Mouse (Mus musculus) midbrain, embryonic 16.5 days (tissue): Measurements from ENCODE around the gene Pcsk7. TPM values are rescaled to one million over a fixed set of nuclear protein-coding genes. Genes with fewer than 3 reads are reported as not detected.

Source experiments
- ATAC-seq: fragments of 200-750 bp; cut with Nextera tagmentation; 2 replicates; pipeline ENCODE4 v1.8.0; 2017; ENCODE audit warnings: moderate TSS enrichment
- H3K27ac ChIP-seq: fragments of 300-500 bp; sonication (generic); 2 replicates; pipeline ENCODE4 v1.5.1; 2014; ENCODE audit warnings: mild to moderate bottlenecking, low read length, mixed read lengths
- H3K27me3 ChIP-seq: fragments of 300-500 bp; sonication (generic); 2 replicates; pipeline ENCODE4 v1.6.1; 2014; ENCODE audit warnings: low read depth, low read length, mixed read lengths; ENCODE audit not compliant: control insufficient read depth, insufficient read depth
- H3K36me3 ChIP-seq: fragments of 300-500 bp; sonication (generic); 2 replicates; pipeline ENCODE4 v1.6.1; 2014; ENCODE audit warnings: mild to moderate bottlenecking, low read length, moderate library complexity, mixed read lengths; ENCODE audit not compliant: control insufficient read depth, insufficient read depth
- H3K4me1 ChIP-seq: fragments of 300-500 bp; sonication (generic); 2 replicates; pipeline ENCODE4 v1.6.1; 2014; ENCODE audit warnings: mild to moderate bottlenecking, low read length, mixed read lengths; ENCODE audit not compliant: control insufficient read depth, insufficient read depth
- H3K4me2 ChIP-seq: fragments of 300-500 bp; sonication (generic); 2 replicates; pipeline ENCODE4 v1.6.1; 2014; ENCODE audit warnings: mild to moderate bottlenecking, low read length, mixed read lengths
- H3K4me3 ChIP-seq: fragments of 300-500 bp; sonication (generic); 2 replicates; pipeline ENCODE4 v1.5.1; 2014; ENCODE audit warnings: low read depth, mild to moderate bottlenecking, low read length, moderate library complexity, mixed read lengths
- H3K9ac ChIP-seq: fragments of 300-500 bp; sonication (generic); 2 replicates; pipeline ENCODE4 v1.6.1; 2014; ENCODE audit warnings: low read depth, low read length, mixed read lengths
- H3K9me3 ChIP-seq: fragments of 300-500 bp; sonication (generic); replicated peaks from 2 replicates; pipeline ENCODE4 v1.6.1; 2014; ENCODE audit warnings: mild to moderate bottlenecking, low read length, mixed read lengths; ENCODE audit not compliant: control insufficient read depth, poor library complexity, severe bottlenecking
- WGBS: fragments of 180-500 bp; shearing (Covaris S2); extraction: QIAGEN DNeasy Blood & Tissue Kit; methylation state at CpG from one replicate; pipeline ENCODE4 v1.1.7; 2014; 5-methylcytosine and 5-hydroxymethylcytosine counted together
- polyA plus RNA-seq: library from polyadenylated mRNA; unstranded; fragments of >200 nt; fragmentation: Nextera tagmentation; extraction: Ambion mirVana; gene quantifications from 2 replicates; pipeline ENCODE4 v1.2.1, GENCODE M21; 2015

Pcsk7 gene
- polyA plus RNA-seq, 1 experiment from 2014 or later = 22.6 TPM

DNA sequence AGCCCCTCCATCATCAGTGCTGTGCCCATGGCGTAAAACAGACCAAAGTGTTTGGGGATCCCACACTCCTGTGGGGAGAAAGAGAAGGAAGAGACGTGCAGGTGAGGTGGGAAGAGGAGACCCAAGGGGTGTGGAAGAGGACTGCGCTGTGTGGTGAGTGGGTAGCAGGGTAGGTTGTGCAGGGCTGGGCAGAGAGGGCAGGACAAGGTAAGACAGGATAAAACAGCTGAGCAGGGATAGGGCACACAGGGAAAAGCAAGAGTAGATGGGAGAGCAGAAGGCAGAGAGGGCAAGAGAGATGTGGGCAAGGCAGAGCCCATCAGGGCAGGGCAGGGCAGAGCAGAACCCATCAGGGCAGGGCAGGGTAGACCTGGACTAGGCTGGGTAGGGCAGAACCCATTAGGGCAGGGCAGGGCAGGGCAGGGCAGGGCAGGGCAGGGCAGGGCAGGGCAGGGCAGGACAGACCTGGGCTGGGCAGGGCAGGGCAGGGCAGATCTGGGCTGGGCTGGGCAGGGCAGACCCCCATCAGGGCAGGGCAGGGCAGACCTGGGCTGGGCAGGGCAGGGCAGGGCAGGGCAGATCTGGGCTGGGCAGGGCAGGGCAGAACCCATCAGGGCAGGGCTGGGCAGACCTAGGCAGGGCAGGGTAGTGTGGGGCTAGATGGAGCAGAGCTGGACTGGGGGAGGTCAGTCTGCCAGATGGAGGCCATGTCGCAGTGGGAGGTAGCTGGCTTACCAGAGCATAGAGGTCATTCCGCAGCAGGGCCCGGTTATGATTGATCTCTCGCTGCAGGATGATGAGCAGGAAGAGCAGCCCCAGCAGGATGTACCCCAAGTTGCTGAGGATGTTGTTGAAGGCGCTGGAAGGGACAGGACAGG lies 37.6 kb downstream of the Pcsk7 start:
- H3K4me2 ChIP-seq = no peak overlapping the region
- H3K36me3 ChIP-seq = peaks cover 40% of the 10 kb centered on the region
- H3K4me3 ChIP-seq = no peak overlapping the region
- H3K9ac ChIP-seq = no peak overlapping the region
- peak; percentile 36 for ATAC-seq
- H3K27me3 ChIP-seq = no peaks in the 10 kb centered on the region
- WGBS = 87% methylated on average over 8 of the region's 8 CpGs
- H3K27ac ChIP-seq = no peak overlapping the region
- no peaks in the 10 kb centered on the region for H3K4me1 ChIP-seq
- no peaks in the 10 kb centered on the region for H3K9me3 ChIP-seq

DNA sequence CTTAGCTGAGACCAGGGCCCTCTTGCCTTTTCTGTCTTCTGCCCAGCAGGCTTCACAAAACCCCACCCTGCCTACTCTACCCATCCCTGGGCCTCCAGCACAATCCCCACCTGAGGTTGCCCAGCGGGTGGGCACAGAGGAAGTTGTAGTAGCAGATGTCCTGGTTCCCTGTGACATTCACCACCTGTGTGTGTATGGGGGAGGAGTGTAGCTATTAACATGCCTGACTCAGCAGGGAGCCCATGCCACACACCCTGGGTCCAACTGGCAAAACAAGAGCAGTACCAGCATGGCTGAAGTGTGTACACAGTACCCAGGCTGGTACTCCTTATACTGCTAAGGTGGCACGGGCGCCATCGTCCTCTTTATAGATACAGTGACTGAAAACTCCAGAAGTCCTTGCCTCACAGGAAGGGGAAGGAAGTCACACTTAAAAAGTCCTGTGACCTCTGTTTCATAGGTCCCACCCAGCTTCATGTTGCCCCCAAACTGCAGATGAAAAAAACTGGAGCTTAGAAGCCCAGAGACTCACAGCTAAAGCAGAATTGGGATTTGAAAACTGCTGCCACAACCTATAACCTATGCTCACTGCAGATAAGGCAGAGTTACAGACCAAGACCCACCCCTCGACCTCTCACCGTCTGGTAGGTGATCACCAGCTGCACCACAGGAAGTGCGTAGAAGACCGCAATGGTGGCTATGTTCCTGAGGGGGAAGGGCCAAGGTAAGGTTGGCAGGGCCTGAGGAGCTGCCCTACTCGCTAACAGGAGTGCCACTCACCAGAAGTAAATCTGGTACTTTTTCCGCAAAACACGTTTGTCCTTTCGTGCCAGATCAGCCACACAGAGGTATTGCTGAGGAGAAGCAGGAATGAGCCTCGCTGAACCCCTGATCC lies 38.5 kb downstream of the Pcsk7 start:
- H3K27me3 ChIP-seq = no peaks in the 10 kb centered on the region
- no peak overlapping the region for H3K4me3 ChIP-seq
- H3K27ac ChIP-seq = no peak overlapping the region
- peaks cover 45% of the 10 kb centered on the region for H3K36me3 ChIP-seq
- H3K4me1 ChIP-seq = no peaks in the 10 kb centered on the region
- H3K9me3 ChIP-seq = no peaks in the 10 kb centered on the region
- WGBS = 90% methylated on average over 13 of the region's 13 CpGs
- H3K9ac ChIP-seq = no peak overlapping the region
- no peak overlapping the region for H3K4me2 ChIP-seq
- no peak for ATAC-seq

DNA sequence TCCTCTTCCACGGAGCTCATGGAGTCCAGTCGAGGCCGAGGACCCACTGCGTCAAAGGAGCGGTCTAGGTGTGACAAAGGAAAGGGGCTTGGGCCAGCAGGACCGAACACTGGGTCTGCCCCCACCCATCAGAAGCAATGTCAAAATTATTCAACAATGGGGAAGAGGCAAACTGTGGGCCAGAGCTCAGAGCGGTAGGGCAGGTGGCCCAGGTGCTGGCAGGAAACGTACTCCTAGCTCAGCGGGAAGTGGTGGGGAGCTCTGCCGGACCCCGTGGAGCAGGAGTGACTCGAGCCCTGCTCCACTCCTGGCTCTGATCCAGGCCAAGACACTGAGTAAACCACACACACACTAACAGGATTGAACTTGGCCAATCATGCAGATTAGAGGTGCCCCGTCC lies 39.4 kb downstream of the Pcsk7 start:
- Histone ChIP-seq H3K4me2 (no peak overlapping the region), H3K27ac (no peak overlapping the region), H3K9me3 (no peaks in the 10 kb centered on the region), H3K4me1 (no peaks in the 10 kb centered on the region), H3K36me3 (peaks cover 53% of the 10 kb centered on the region), H3K4me3 (no peak overlapping the region), H3K9ac (no peak overlapping the region), H3K27me3 (no peaks in the 10 kb centered on the region)
- 90% methylated on average over 13 of the region's 13 CpGs for WGBS
- ATAC-seq = no peak

DNA sequence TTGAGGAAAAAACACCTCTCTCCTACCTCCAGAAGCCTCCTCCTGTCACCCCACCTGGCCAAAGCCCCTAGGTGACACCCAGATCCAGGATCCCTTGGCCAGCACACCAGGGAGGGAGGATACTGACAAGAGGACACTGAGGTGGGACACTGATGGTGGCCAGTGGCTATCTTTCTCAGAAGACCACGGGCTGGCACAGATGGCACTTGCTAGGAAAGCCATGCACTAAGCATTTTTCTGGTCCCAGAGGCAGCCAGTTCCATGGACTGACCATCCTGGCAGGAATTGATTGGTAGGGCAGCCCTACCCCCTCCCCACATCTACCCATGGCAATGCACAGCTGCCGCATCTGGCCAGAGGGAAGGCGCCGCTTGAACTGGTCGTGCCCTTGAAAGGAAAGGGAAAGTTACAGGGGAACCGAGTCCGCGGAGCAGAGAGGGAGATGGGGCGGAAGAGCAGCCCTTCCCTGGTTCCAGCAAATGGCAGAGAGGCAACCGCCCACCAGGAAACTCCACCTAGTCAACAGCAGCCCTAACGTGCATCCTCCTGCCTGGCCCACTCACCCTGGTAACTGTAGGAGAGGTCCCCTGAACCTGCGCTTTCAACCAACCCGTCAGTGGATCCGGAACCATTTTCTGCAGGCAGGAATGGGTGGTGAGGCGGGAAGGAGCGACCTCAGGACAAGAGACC lies 40.0 kb downstream of the Pcsk7 start:
- H3K36me3 ChIP-seq = peaks cover 51% of the 10 kb centered on the region
- no peaks in the 10 kb centered on the region for H3K27me3 ChIP-seq
- H3K27ac ChIP-seq = no peak overlapping the region
- 91% methylated on average over 16 of the region's 16 CpGs for WGBS
- H3K4me1 ChIP-seq = no peaks in the 10 kb centered on the region
- no peak for ATAC-seq
- no peak overlapping the region for H3K4me2 ChIP-seq
- H3K9me3 ChIP-seq = no peaks in the 10 kb centered on the region
- no peak overlapping the region for H3K4me3 ChIP-seq
- H3K9ac ChIP-seq = no peak overlapping the region

DNA sequence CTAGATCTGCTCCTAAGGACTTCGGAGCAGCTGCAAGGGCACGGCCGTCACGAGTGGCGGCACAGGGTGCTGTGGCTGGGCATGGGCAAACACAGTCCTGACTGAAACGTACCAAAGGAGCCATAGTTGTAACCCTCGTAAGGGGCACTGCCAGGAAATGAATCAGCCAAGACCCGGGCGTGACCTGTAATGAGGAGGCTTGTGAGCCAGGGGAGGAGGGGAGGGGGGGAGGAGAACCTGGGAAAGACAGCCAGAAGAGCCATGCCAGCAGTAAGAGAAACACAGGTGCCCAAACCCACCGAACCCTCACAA lies 40.5 kb downstream of the Pcsk7 start:
- no peak overlapping the region for H3K4me2 ChIP-seq
- peaks cover 50% of the 10 kb centered on the region for H3K36me3 ChIP-seq
- ATAC-seq = no peak
- 94% methylated on average over 10 of the region's 10 CpGs for WGBS
- H3K9ac ChIP-seq = no peak overlapping the region
- no peaks in the 10 kb centered on the region for H3K4me1 ChIP-seq
- no peak overlapping the region for H3K27ac ChIP-seq
- H3K9me3 ChIP-seq = no peaks in the 10 kb centered on the region
- H3K27me3 ChIP-seq = no peaks in the 10 kb centered on the region
- H3K4me3 ChIP-seq = no peak overlapping the region

DNA sequence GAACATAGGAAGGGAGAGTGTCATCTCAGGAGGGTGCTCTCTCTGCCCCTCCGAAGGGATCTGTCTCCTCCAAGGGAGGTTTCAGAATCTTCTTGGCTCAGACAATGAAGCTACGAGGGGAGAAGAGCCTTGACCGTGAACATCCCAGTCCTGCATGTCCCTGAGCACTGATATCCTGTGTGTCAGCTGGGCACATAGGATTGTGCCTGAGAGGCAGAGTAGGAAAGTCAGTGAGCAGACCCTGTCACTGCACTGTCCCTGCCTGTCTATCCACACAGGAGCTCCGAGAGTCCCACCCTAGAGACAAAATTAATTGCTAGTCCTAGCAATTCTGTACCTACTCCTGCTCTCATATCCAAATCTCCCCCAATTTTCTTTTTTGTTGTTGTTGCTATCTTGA lies 45.8 kb downstream of the Pcsk7 start:
- H3K4me3 ChIP-seq = no peak overlapping the region
- H3K9me3 ChIP-seq = no peaks in the 10 kb centered on the region
- no peak overlapping the region for H3K4me2 ChIP-seq
- ATAC-seq = no peak
- H3K4me1 ChIP-seq = peaks cover 21% of the 10 kb centered on the region
- H3K27ac ChIP-seq = no peak overlapping the region
- H3K36me3 ChIP-seq = peaks cover 27% of the 10 kb centered on the region
- H3K27me3 ChIP-seq = no peaks in the 10 kb centered on the region
- WGBS = 93% methylated on average over 4 of the region's 4 CpGs
- no peak overlapping the region for H3K9ac ChIP-seq

DNA sequence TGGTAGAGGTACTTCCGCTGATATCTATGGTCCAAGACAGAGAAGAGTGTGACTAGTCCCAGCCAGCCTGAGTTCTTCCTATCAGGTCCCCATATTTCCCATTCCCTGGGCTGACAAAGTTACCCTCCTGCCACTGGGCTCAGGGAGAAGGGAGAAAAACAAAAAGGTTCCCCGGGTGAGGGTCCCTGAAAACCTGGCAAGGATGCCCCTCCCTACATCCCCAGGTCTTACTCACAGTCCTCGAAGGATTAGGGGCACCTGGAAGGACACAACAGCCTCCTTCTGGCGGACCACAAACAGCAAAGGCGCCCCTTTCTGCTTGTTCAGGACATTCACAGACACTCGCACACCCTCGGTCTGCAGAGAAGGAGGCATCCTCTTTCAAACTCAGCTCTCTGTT lies 46.6 kb downstream of the Pcsk7 start:
- no peak overlapping the region for H3K27ac ChIP-seq
- 0 out of 2 replicates have a peak overlapping the region, but pooled peaks have one; percentile 20 for H3K9ac ChIP-seq
- no peak for ATAC-seq

DNA sequence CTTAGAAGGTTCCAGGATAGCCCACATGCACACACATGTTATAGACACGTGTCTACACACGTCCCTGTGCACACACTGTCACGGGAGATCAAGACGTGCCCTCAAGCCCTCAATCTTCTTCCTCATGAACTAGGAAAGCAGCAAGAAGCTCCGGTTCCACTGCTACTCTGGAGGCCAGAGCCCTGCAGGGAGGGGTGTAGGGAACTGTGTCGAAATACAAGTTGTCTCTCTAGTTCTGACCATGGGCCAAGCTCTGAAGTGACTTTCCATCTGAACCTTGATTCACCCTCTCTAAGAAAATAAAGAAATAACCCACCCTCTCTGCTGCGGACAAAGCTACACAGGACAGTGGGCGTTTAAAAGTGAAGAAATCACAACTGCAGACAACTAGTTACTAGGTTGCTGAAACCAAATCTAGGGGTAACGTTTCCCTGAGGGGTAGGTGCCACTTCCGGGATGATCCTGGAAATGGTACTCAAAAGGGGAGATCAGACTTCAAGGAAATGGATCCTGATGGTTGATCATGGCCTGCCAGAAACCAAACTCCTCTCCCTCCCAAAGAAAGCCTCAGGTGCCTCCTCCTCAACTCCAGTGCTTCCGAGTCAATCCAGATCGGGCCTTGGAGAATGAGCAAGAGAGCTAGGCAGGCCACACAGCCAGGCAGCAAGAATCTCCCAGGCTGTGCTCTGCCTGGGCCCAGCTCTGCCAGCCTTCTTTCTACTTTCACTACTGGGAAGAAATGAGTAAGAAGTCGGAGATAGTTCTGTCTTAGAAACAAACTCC lies 47.4 kb downstream of the Pcsk7 start:
- Histone ChIP-seq H3K4me2 (peak overlapping the region; percentile 97), H3K36me3 (peaks cover 20% of the 10 kb centered on the region; the same call in 1 of the 2 replicates), H3K27me3 (no peaks in the 10 kb centered on the region), H3K9me3 (no peaks in the 10 kb centered on the region), H3K27ac (no peak overlapping the region), H3K9ac (peak overlapping the region; percentile 93), H3K4me3 (peak overlapping the region; percentile 90), H3K4me1 (peaks cover 21% of the 10 kb centered on the region)
- WGBS = 63% methylated on average over 13 of the region's 13 CpGs
- no peak for ATAC-seq

More for the DNA sequence above, 46.6 kb downstream of the Pcsk7 start:
- H3K4me1 ChIP-seq = peaks cover 21% of the 10 kb centered on the region
- H3K36me3 ChIP-seq = peaks cover 25% of the 10 kb centered on the region
- no peaks in the 10 kb centered on the region for H3K27me3 ChIP-seq
- WGBS = 82% methylated on average over 7 of the region's 7 CpGs
- no peak overlapping the region for H3K4me3 ChIP-seq
- H3K4me2 ChIP-seq = no peak overlapping the region; the same call in 1 of the 2 replicates
- no peaks in the 10 kb centered on the region for H3K9me3 ChIP-seq
